Mouse (Mus musculus) myocyte (in vitro differentiated cells): ENCODE measurements at regions not wholly inside any gene's neighbourhood (a gene's known extent, or its start where the extent isn't known, plus 50 kb on each side); places are given as distances from the start of the nearest gene placed in this dataset.

ENCODE experiments used
- H3K27me3 ChIP-seq: one replicate; pipeline ENCODE4 v1.6.1; 2011; ENCODE audit not compliant: control insufficient read depth, insufficient read depth, insufficient read length
- H3K36me3 ChIP-seq: one replicate; pipeline ENCODE4 v1.6.1; 2011; ENCODE audit not compliant: control insufficient read depth, insufficient read depth
- H3K4me2 ChIP-seq: one replicate; pipeline ENCODE4 v1.6.1; 2011; ENCODE audit warnings: low read depth, control low read depth
- H3K4me3 ChIP-seq: one replicate; pipeline ENCODE4 v1.5.1; 2011; ENCODE audit warnings: mild to moderate bottlenecking, control low read depth, moderate library complexity
- H3K79me2 ChIP-seq: one replicate; pipeline ENCODE4 v1.6.1; 2011; ENCODE audit not compliant: control insufficient read depth, insufficient read depth
- H3ac ChIP-seq: one replicate; pipeline ENCODE4 v1.6.1; 2011; ENCODE audit not compliant: control insufficient read depth, insufficient read length
- CEBPB ChIP-seq: IDR thresholded peaks from 2 replicates; pipeline ENCODE4 v1.6.1; 2011; ENCODE audit warnings: mild to moderate bottlenecking, moderate library complexity; ENCODE audit not compliant: poor library complexity, insufficient read depth, severe bottlenecking
- E2F4 ChIP-seq: IDR thresholded peaks from one replicate; pipeline ENCODE4 v1.6.1; 2011; ENCODE audit warnings: mild to moderate bottlenecking, control low read depth, moderate library complexity; ENCODE audit not compliant: insufficient read depth
- MAX ChIP-seq: IDR thresholded peaks from one replicate; pipeline ENCODE4 v1.6.1; 2011; ENCODE audit warnings: low read depth, mild to moderate bottlenecking, control low read depth
- MYOD1 ChIP-seq, 3 experiments: IDR thresholded peaks; one replicate each; pipeline ENCODE4 v1.6.1; 2011; ENCODE audit warnings: control low read depth in 2 of 3, low read depth in 2 of 3, mild to moderate bottlenecking in 2 of 3, moderate library complexity in 1 of 3; ENCODE audit not compliant: insufficient read length in 2 of 3, control insufficient read depth in 1 of 3
- MYOG ChIP-seq, 3 experiments: IDR thresholded peaks; one replicate each; pipeline ENCODE4 v1.6.1; 2011; ENCODE audit warnings: control low read depth in 2 of 3, low read depth in 2 of 3, mild to moderate bottlenecking in 2 of 3; ENCODE audit not compliant: insufficient read length in 2 of 3, control insufficient read depth in 1 of 3, insufficient read depth in 1 of 3
- POLR2A ChIP-seq: IDR thresholded peaks from one replicate; pipeline ENCODE4 v1.6.1; 2011; ENCODE audit warnings: low read depth, mild to moderate bottlenecking, control low read depth, moderate library complexity; ENCODE audit not compliant: insufficient read length
- POLR2AphosphoS2 ChIP-seq: IDR thresholded peaks from one replicate; pipeline ENCODE4 v1.6.1; 2011; ENCODE audit warnings: low read depth, control low read depth; ENCODE audit not compliant: insufficient read length
- REST ChIP-seq: IDR thresholded peaks from one replicate; pipeline ENCODE4 v1.6.1; 2011; ENCODE audit warnings: mild to moderate bottlenecking, control low read depth, moderate library complexity; ENCODE audit not compliant: insufficient read depth, insufficient read length
- SRF ChIP-seq: IDR thresholded peaks from one replicate; pipeline ENCODE4 v1.6.1; 2011; ENCODE audit warnings: low read depth; ENCODE audit not compliant: control insufficient read depth, insufficient read length
- TCF12 ChIP-seq: IDR thresholded peaks from one replicate; pipeline ENCODE4 v1.6.1; 2011; ENCODE audit warnings: mild to moderate bottlenecking, control low read depth; ENCODE audit not compliant: poor library complexity, insufficient read depth, severe bottlenecking
- TCF3 ChIP-seq: IDR thresholded peaks from one replicate; pipeline ENCODE4 v1.6.1; 2011; ENCODE audit warnings: low read depth, control low read depth; ENCODE audit not compliant: insufficient read length
- USF1 ChIP-seq: IDR thresholded peaks from one replicate; pipeline ENCODE4 v1.6.1; 2011; ENCODE audit warnings: low read depth, mild to moderate bottlenecking, control low read depth, moderate library complexity

DNA sequence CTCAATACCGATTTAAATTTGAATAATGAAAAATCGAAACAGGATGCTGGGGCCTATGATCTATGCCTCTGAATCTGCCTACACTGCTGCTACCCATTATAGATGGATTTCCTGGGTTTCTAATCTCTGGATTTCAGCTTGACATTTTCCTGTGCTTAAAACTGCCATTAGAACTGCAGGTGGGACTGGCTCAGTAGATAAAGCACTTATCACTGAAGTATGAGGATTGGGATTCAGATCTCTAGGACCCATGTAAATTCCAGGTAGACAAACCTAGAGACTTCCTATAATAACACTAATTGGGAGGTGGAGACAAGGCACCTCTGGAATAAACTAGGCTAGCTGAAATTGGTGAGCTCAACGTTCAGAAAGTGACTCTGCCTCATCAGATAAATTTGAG lies 531.8 kb downstream of the Kif20b start:
- no peak overlapping the region for H3K4me2 ChIP-seq
- H3K36me3 ChIP-seq: no peaks in the 10 kb centered on the region
- H3K27me3 ChIP-seq: no peaks in the 10 kb centered on the region
- H3K79me2 ChIP-seq: no peaks in the 10 kb centered on the region
- no peak overlapping the region for H3K4me3 ChIP-seq
- no peak for TF ChIP-seq MAX
- no peak for TF ChIP-seq POLR2A
- TF ChIP-seq TCF3: no peak
- TF ChIP-seq USF1: no peak
- no peak overlapping the region for H3ac ChIP-seq

DNA sequence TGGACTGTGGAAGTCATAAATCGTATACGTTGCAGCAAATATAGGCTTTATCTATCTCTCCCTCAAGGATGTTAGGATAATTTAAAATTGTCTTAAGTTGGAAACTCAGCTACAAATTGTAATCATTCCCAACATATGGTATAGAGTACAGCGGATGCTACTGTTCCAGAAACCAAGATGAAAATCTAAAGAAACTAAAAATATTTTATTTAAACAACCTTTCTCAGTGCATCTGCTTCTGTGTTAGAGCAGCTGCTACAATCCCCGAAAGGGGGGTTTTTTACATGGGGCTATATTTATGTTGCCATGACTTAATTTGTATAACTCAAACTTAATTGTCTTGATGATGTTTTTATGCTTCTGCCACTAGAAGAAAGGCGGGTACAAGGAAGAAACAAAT lies 520.3 kb downstream of the Kif20b start:
- Histone ChIP-seq H3K36me3 (no peaks in the 10 kb centered on the region), H3K4me2 (no peak overlapping the region), H3K79me2 (no peaks in the 10 kb centered on the region), H3ac (no peak overlapping the region), H3K4me3 (no peak overlapping the region), H3K27me3 (no peaks in the 10 kb centered on the region)
- TF ChIP-seq E2F4 (no peak), TCF3 (no peak), POLR2A (no peak), TCF12 (no peak)

DNA sequence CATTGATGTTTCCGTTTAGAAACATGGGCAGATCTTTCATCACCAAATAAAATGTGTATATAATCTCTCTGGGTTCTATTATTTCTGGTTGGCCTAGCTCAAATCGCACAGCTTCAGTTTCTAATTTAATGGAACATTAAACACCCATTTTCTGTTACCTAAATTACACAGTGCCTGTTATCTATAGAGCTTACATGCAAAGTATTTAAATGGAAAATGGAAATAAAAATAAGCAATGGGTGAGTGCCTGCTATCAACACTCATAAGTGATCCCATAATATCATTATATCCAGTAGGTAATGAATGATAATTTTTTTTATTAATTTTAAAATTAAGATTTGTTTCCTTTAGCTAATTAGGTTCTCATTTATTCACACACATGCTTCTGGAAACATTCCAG lies 515.9 kb downstream of the Kif20b start:
- Histone ChIP-seq H3K79me2 (no peaks in the 10 kb centered on the region), H3K4me2 (no peak overlapping the region), H3ac (no peak overlapping the region), H3K27me3 (no peaks in the 10 kb centered on the region), H3K4me3 (no peak overlapping the region), H3K36me3 (no peaks in the 10 kb centered on the region)
- no peak for TF ChIP-seq MAX
- TF ChIP-seq POLR2A: no peak
- TF ChIP-seq SRF: no peak
- no peak for TF ChIP-seq REST
- no peak for TF ChIP-seq MYOG (IDR thresholded peaks at IDR 0.05; ENCODE audit: control insufficient read depth in 1 of 3, insufficient read depth in 1 of 3, insufficient read length in 2 of 3, low read depth in 2 of 3)
- TF ChIP-seq POLR2AphosphoS2: no peak
- no peak for TF ChIP-seq USF1
- TF ChIP-seq MYOD1 (IDR thresholded peaks at IDR 0.05; ENCODE audit: control insufficient read depth in 1 of 3, insufficient read length in 2 of 3, low read depth in 2 of 3): no peak
- no peak for TF ChIP-seq CEBPB
- TF ChIP-seq TCF3: no peak
- no peak for TF ChIP-seq E2F4
- no peak for TF ChIP-seq TCF12
